Mouse (Mus musculus) spleen, postnatal 10 days (tissue): Measurements from ENCODE around the gene Rimklb.
A peak's percentile ranks its signal among the peaks of the same experiment; 100 is the strongest.
"Not testable (repeated sequence)": the region's sequence is repeated elsewhere in the genome, so short reads cannot be mapped to it uniquely, and the experiment has no call there.

ENCODE experiments used
- DNase-seq, 2 experiments: peaks; one replicate each; pipeline ENCODE4 v3.0.0; 2021 to 2022; ENCODE audit warnings: low spot score in 2 of 2

The Rimklb gene

DNA sequence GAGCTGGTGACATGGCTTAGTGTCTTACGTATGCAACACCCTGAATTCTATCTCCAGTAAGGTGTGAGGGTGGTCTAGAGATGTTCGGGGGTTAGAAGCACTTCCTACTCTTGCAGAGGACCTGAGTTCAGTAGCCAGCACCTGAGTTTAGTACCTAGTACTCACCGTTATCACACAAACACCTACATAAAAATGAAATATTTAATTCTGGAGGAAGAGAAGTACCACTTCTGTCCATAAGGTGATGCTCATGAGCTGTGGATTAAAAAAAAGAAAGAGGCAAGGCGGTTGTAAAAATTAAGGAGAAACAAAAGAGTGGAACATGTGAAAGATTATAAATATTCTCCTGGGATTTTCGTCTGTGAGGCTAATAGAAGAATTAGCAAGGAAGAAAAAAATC is 2.1 kb downstream of the Rimklb start:
- no peak for DNase-seq

DNA sequence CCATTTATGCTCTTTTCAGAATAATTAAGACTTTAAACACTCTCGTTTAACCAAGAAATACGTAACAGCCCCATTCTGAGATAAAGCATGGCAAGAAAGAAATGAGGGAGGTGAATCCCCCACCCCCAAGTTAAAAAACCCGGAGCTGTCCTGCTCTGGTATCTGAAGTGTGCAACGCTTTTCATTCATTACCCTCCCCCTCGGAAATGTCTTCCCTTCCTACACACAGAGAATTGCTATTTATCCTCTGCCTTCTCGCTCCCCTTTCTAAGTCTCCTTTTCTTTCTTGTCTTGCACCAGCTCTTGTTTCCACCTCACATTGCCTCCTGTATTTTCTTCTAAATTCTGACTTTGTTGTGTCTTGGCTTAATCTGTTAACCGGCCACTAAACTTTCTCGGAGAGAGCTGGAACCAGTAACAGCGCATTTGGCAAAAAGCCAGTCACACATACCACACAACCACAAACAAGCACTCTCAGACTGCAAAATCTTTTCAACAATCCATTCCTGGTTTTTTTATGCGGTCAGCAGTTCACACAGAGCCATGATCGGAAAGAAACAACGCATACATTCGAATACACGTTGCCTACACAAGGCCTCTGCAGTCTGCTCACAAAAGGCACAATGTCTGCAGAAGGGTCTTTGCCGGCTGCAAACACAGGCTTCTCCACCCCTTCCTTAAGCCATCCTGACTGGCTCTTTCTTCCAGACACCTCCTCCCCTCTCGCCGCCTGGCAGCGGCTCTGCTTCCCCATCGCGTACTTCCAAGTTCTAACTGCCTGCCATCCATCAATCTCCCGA is 3.3 kb downstream of the Rimklb start:
- DNase-seq: no peak

DNA sequence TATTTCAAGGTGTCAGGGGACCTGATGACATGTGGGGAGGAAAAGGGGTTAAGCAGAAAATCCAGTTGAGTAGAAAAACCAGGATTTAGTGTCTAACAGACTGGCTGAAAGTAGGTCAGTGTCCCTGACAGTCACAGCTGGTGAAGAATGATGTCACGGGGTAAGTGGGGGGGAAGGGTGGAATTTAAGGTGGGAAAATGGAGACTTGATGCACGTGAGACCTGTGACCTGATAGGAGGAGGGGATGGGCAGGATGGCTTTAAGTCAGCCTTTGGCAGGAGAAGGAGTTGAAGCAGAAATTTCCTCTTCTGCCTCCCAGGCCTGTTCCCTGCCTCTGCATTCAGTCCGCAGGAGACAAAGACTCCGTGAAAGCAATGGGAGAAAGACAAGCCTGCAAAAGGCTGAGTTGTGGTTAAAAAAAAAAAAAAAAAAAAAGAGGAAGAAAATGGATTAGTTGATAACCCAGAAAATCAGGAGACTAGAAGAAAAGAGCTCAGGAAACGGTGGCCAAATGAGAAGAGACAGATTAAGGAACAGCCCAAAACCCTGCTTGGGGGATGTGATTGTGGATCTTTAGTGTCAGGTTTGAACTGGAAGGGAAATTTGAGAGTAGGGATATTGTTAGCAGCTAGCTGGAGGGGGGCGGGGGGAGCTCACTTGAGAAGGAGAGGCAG is 4.6 kb downstream of the Rimklb start:
- no peak for DNase-seq

DNA sequence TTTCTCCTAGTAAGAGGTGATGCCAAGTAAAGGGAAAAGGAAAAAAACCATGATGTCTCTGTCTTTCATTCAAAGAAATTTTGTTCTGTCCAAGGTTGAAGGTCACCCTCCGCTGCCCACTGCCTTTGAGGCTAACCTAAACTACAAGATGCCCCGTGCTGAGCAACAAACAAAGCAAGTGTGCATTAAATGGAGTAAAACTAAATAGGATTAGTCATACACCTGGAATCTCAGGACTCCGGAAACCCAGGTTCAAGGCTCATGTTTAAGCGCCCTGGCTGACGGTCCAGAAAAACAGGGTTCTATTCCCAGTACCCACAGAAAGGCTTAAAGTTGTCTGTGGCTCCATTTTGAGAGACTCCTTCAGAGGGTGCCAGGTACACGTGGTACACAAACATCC is 6.1 kb downstream of the Rimklb start:
- DNase-seq: no peak

DNA sequence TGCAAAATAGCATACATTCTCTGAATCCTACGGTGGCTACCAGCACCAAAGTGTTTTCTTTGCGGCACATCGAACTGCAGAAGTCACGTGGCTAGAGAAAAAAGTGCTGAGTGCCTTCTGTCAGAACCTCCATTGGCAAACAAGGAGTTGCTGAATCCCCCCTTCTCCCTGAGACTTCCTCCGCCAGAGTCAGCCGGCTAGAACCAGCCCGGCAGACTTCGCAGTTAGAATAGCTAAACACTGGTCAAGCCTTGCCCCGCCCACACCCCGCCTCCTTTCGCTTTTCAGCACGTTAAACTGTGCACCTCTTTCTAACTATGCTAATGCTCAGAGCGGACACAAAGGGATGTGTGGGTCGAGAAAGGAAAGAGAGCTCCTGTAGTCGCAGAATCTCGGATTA is 7.0 kb downstream of the Rimklb start:
- DNase-seq: peak in 1 of 2 experiments; percentile 58

DNA sequence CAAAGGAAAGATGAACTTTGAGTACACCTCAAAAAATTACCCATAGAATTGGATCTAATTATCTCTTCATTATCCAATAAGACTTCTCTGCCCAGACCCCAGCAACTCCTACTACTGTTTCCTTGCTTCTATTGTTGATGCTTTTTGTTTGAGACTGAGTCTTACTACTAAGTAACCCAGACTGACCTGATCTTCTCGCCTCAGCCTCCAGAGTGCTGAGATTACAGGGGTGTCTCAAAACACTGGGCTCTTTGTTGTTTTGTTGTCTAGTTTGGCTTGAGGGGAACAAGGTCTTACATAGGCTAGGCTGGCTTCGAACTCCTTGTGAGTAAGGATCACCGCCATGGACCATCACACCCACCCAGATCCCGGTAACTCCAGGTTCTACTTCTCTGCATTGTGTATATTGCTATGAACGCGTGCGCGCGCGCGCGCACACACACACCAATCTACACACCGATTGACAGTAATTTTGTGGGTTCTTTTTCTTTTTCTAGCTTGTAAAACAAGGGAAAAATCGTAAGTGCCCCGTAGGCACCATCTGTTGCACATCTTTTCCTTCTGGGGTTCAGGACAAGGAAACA is 7.5 kb downstream of the Rimklb start:
- DNase-seq: no peak

DNA sequence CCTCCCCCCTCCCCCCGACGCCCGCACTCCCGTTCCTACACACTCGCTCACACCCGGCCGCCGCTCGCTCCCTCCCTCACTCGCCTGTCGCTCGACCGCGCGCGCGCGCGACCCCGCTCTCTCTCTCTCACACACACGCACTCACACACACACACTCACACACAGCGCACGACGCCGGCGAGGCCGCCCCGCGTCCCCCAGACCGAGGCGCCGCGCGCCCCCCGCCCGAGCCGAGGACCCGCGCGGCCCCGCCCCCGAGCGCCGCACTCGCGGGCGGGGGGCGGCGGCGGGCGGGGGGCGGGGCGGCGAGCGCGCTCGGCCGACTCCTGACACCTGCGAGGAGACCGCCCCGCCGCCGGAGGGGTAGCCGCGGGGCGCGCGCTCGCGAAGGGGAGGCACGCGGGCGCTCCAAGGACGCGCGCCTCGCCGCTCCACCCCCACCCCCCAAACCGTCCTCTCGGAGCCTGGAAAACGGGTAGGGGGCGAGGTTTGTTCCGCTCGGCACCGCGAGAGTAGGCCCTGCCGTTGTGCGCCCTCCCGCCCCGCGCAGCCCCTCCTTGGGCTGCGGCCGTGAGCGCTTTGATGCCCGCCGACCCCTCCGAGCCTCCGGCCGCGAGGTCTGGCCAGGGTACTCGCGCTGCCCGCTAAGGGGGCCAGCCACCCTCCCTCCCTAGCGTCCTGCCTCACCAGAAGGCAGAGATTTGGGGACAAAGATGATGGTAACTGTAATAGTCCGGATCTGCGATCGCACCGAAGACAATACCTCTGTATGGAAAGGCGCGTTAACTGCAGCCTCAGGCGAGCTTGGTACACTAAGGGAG is 12.1 kb downstream of the Rimklb start:
- DNase-seq: peak in 1 of 2 experiments; percentile 25

DNA sequence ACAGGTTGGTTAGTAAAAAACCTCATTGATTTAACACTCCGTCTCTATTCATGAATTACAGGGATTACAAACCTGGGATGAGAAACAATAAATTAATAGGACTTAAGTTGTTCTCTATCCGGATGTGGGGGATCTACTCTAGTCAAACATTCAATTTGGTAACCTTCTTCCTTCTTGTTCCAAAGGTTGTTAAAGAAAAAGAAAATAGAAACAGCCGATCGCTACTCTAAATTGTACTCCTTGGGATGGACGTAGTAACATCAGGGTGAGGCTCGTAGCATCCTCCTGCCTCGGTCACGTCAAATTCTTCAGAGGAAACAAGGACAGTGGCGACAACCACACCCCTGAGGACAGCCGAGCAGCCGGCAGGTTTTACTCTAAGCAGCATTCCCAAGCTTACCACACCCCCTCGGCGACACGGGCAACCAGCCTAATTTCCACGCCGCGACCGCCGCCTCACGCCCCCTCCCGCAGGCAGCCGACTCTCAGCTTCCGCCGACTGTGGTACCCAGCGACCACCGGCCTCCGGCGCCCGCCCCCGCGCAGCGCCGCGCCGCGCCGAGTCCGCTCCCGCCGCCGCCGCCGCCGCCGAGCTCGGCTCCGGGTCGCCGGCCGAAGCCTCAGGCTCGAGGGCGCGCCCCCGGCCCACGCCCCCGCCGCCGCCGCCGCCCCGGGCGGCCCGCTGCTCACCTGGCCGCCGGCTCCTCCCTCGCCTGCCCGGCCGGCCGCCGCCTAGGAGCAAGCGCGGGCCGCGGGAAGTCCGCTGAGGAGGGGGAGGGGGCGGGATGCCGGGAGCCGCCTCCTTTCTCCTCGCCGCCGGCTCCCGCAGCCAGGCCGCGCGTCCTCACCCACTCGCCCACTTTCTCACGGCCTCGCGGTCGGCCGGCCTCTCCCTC is 12.9 kb downstream of the Rimklb start:
- DNase-seq: no peak

DNA sequence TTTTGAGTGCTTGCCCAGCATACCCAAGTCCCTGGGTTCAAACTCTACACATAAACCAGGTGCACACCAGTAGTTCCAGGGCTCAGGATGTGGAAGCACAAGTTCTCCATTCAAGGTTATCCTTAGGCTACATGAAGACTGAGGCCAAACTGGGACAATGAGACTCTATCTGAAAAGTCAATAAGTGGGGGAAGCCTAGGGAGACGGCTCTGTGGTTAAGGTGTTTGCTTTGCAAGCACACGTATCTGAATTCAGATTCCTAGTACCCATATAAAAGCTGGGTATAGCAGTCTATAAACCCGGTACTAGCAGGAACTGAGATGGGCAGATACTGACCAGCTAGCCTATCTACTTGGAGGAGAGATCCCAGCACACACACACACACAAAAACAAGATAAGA is 20.5 kb downstream of the Rimklb start:
- DNase-seq: no peak

DNA sequence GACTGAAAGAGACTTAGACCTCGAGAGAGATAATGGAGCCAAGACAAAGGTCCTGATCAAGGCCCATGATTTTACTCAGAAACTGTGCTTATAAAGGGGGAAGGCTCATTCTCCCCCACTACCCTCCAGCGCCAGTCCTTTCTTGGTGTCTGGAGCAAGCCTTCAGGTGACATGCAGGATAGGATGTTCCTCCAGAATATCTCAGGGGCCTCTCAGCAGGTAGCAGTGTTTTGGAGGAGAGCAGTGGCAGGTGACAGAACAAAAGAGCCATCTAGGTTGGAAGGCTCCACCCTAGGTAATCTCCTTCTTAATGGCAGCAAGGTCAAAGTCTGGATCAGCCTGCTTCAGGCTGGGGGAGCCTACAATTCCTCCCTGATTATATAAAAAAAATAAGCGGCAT is 27.1 kb downstream of the Rimklb start:
- DNase-seq: not testable (repeated sequence)

DNA sequence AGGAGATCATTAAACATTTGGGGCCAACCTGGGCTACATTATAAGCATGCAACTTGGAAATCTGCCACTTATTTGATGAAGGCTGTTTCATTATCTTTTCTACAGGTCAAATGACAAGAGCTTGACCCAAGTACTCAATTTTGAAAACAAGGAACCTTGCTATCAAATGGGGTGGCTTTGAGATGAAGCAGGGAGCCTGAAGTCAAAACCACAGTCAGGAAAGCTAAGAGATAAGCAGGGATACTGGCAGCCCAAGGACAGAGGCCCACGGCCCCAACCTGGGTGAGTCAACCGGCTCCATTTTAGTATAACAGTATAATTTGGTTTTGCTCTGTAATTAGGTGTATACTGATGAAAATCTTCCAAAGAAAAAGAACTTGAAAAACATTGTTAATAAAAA is 28.3 kb downstream of the Rimklb start:
- DNase-seq: no peak

DNA sequence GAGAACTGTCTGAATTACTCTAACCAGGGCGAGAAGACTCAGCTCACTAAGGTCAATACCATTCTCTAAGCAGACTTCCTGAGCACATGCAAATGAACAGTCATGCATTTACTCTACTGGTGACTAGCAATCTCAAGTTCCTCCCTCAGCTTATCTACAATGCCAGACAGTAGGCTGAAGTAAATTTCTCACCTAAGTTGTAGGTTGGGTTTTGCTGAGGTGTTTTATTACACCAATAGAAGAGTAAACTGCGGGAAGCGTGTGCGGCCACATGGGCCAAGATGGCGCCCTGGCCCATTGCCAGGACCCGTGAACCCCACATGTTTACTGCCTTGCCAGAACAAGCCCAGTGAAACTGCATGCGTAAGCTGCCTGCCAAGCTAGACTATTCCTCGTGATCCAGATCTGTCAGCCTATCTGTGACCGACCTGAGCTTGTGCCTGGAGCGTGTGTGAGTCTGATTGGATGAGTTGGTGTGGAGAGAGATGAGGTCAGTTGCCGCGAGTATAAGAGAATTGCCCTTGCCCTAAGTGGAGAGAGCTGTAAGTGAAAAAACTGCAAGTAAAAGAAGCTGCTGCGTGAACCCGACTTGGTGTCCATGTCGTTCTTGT is 29.4 kb downstream of the Rimklb start:
- no peak for DNase-seq

DNA sequence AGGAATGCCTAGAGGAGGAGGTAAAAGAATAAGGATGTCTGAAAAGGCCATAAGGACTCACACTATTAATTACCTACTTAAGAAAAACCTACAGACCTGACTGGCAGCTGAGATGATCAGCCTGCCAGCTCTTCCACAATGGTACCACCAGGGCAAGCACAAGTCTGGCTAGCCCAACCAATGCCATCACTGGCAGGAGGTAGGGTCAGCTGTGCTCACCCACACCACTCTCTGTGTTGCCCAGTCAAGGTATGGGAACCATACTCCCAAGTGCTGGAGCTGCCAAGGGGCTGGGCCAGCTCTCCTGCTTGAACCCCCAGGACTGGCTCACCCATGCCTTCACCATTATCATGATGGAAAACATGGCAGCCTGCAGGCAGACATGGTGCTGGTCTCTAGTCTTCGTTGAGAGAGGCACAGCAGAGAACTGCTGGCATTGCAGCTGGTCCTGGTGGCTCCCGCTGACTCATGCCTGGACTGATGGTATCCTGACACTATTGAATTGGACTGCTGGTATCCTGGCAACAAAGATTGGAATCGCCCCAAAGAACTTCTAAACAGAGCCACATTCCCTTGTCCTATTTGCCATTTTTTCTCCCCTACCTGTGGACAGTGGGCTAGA is 32.4 kb downstream of the Rimklb start:
- no peak for DNase-seq

DNA sequence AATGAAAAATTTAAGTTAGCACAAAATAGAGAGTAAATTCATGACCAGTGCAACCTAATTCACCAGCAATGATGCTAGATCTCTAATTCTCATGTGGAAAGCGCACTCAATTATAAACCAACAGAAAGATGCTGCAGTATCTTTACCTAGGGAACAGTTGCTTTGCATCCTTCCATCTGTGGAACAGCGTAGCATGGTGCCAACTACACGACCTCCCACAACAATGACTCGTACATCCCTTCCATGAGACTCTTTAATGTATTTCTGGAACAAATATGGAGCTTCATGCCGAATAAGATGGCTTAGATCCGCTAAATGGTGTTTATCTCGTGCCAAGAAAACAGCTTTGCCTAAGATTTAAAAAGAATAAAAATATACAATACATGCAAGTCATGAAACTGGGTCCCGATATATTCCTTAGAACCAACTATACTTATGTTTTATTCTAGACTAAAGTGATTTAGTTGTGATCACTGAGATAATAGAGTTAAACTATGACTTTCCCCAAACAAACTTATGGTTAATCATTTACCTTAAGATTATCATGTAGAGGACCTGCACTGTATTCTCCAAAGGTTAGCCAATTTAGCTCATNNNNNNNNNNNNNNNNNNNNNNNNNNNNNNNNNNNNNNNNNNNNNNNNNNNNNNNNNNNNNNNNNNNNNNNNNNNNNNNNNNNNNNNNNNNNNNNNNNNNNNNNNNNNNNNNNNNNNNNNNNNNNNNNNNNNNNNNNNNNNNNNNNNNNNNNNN is 39.4 kb downstream of the Rimklb start:
- DNase-seq: no peak

DNA sequence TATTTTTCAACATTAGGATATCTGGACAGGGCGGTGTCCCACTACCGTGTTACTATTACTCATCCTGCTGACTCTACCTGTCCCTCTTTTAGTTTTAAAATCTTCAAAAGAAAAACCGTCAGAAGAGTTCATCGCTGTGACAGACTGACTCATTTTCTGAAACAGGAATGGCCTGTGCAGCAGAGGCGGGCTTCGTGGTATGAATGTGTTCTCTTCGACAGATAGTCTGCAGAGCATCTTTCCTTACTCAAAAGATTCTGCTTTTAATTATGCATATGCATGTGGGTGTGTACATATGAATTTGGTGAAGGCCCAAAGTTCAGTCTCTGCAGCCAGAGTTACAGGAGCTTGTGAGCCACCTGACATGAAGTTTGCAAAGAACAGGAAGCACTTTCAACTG is 50.7 kb downstream of the Rimklb start:
- no peak for DNase-seq

DNA sequence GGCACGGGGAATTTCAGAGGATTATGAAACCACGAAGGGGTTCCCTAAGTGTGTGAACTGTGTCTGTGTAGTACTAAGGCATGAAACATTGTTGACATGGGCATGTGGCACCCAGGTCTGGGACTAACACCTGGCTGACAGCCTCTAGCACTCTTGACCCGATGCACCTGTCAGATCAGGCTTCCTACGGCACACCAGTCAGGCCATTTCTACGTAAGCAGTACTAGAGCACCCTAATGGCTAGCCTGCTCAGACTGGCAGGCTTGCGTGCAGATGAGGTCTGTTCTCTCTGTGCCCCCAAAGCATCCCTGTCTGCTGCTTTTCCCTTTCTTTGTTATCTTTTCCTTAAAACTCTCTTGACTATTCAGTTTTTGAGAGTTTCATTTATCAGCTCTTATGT is 53.3 kb downstream of the Rimklb start:
- no peak for DNase-seq

DNA sequence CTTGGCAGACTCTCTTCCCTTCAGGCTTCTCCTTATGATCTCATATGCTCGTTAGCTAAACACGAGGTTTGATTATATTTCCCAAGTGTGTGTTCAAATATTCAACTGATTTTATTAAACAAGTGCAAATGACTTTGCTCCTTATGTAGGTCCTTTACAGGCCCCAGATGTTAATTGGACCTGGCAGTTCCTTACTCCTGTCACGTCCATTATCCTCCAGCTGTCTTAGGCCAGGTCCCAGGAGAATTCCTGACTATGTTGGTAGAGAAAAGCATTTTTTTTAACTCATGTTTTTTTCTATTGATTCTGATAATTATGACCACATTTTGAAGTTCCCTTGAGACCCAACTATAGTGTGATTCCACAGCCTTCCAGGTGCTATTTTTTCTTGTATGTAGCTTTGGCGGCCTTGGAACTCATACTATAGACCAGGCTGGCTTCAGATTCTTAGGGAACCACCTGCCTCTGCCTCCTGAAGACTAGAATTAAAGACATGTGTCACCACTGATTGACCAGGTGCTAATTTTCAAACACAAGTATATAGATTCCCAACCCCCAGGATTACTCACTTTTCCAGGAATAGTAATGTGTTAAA is 57.8 kb downstream of the Rimklb start:
- DNase-seq: no peak

DNA sequence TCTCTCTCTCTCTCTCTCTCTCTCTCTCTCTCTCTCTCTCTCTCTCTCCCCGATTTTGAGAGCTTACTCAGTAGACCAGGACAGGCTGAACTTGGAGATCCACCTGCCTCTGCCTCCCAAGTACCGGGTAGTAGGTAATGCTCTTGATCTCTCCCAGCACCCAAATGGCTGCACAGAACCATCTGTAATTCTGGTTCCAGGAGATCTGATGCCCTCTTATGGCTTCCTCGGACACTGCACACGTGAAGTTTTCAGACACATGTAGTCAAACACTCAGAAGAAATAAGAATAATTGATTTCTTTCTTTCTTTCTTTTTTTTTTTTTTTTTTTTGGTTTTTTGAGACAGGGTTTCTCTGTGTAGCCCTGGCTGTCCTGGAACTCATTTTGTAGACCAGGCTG is 59.3 kb downstream of the Rimklb start:
- no peak for DNase-seq

DNA sequence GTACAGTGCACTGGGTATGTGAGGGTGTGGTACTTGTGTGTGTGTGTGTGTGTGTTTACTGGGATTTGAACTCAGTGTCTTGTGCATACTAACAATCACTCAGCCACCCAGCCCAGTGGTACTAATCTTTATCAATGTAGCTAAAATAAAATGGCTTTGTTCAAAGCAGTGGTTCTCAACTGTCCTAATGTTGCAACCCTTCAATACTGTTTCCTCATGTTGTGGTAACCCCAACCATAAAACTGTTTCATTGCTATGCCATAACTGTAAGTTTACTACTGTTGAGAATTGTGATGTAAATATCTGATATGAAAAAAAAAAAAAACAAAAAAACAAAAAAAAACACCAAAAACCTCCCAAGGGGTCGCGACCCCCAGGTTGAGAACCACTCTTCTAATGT is 63.3 kb downstream of the Rimklb start:
- DNase-seq: no peak
